Mouse (Mus musculus) G1E (cell line): ENCODE measurements around the gene Pttg1. TPM values are rescaled to one million over a fixed set of nuclear protein-coding genes. Genes with fewer than 3 reads are reported as not detected.

ENCODE experiments used
- ATAC-seq: 2 replicates; pipeline ENCODE4 v1.8.0; 2016; ENCODE audit warnings: mild to moderate bottlenecking; ENCODE audit not compliant: insufficient number of reproducible peaks, poor library complexity, low FRiP score, severe bottlenecking; ENCODE audit errors: extremely low read depth
- DNase-seq: peaks from one replicate; pipeline ENCODE4 v3.0.0; 2012; ENCODE audit warnings: low spot score
- H3K27me3 ChIP-seq: 2 replicates; pipeline ENCODE4 v1.6.1; 2012; ENCODE audit warnings: mild to moderate bottlenecking, low read length, inconsistent platforms; ENCODE audit not compliant: insufficient read depth
- H3K36me3 ChIP-seq: replicated peaks from 2 replicates; pipeline ENCODE3; 2012; ENCODE audit warnings: mild to moderate bottlenecking, inconsistent platforms
- H3K4me1 ChIP-seq: 2 replicates; pipeline ENCODE4 v1.6.1; 2012; ENCODE audit warnings: low read depth, low read length, inconsistent platforms, mixed read lengths; ENCODE audit not compliant: insufficient read depth
- H3K4me3 ChIP-seq: 2 replicates; pipeline ENCODE4 v1.5.1; 2012; ENCODE audit warnings: low read depth, mild to moderate bottlenecking, inconsistent platforms, low read length, moderate library complexity, mixed read lengths
- H3K9me3 ChIP-seq: replicated peaks from 2 replicates; pipeline ENCODE4 v1.6.1; 2012; ENCODE audit warnings: inconsistent platforms
- CTCF ChIP-seq: IDR thresholded peaks from 2 replicates; pipeline ENCODE4 v1.5.1; 2012; ENCODE audit warnings: low read depth, low read length, inconsistent platforms, mixed read lengths
- GATA1 ChIP-seq: IDR thresholded peaks from 2 replicates; pipeline ENCODE4 v1.6.1; 2012; ENCODE audit warnings: borderline replicate concordance, low read length, inconsistent platforms, mixed read lengths
- GATA2 ChIP-seq: IDR thresholded peaks from 2 replicates; pipeline ENCODE4 v1.6.1; 2012; ENCODE audit warnings: low read depth, low read length, inconsistent platforms, borderline replicate concordance
- POLR2AphosphoS5 ChIP-seq: IDR thresholded peaks from 2 replicates; pipeline ENCODE4 v1.6.1; 2012; ENCODE audit warnings: low read depth, low read length, inconsistent platforms; ENCODE audit not compliant: insufficient replicate concordance
- TAL1 ChIP-seq: conservative IDR thresholded peaks from 2 replicates; pipeline ENCODE4 v1.6.1; 2012; ENCODE audit warnings: low read depth, low read length, inconsistent platforms, mixed read lengths
- polyA plus RNA-seq: library from polyadenylated mRNA; stranded (reverse); fragments of >175 nt; gene quantifications from 2 replicates; pipeline ENCODE4 v1.2.3, GENCODE M21; 2012
- total RNA-seq, 2 experiments: library from RNA; stranded (forward) in 1 of 2; stranded (reverse) in 1 of 2; fragments of 200-1000 nt in 1 of 2; fragments of >200 nt in 1 of 2; fragmentation: Nextera tagmentation in 1 of 2; gene quantifications; 2 replicates each; pipeline ENCODE4 v1.2.3; 2014 to 2017

The Pttg1 gene
- total and polyA plus RNA-seq, 3 experiments: 9.3 to 105 (median 63.5) TPM

- Histone ChIP-seq H3K4me3 (peak within 1 kb of the TSS; percentile 95), H3K27me3 (no peaks in the 10 kb centered on the region; the same call in 1 of the 2 replicates), H3K4me1 (peaks cover 10% of the 10 kb centered on the region), H3K36me3 (peaks cover 29% of the 10 kb centered on the region), H3K9me3 (no peaks in the 10 kb centered on the region)
- ATAC-seq: peak; percentile 85
- TF ChIP-seq CTCF (no peak), GATA1 (no peak), GATA2 (no peak), TAL1 (no peak)
- peak; percentile 65 for DNase-seq
These were observed 7.4 kb upstream of the Pttg1 start, which contains the start of gene Slu7 for GRCm38 (mm10) chr11:43433254-43434023. TSS of gene Slu7 (plus strand) at chr11:43433744.

- TF ChIP-seq GATA1: no peak
- no peak for TF ChIP-seq CTCF
- TF ChIP-seq TAL1: no peak
- no peak for TF ChIP-seq POLR2AphosphoS5
- no peak for TF ChIP-seq GATA2
- H3K4me1 ChIP-seq: peaks cover 12% of the 10 kb centered on the region
- ATAC-seq (0 out of 2 replicates have a peak, but pooled peaks have one; percentile 23), DNase-seq (no peak)
- peaks cover 28% of the 10 kb centered on the region for H3K36me3 ChIP-seq
- H3K4me3 ChIP-seq: peak overlapping the region; percentile 75; the same call in 1 of the 2 replicates
- no peaks in the 10 kb centered on the region; the same call in 1 of the 2 replicates for H3K27me3 ChIP-seq
- no peaks in the 10 kb centered on the region for H3K9me3 ChIP-seq
These were observed 398 bp upstream of the Pttg1 start for GRCm38 (mm10) chr11:43426414-43426884.

GRCm38 (mm10) chr11:43425166-43425709 is 813 bp downstream of the Pttg1 start:
- ATAC-seq (no peak), DNase-seq (no peak)
- Histone ChIP-seq H3K36me3 (peaks cover 38% of the 10 kb centered on the region), H3K27me3 (no peaks in the 10 kb centered on the region; the same call in 1 of the 2 replicates), H3K4me3 (peak overlapping the region; percentile 75; the same call in 1 of the 2 replicates), H3K4me1 (peaks cover 12% of the 10 kb centered on the region), H3K9me3 (no peaks in the 10 kb centered on the region)
- TF ChIP-seq GATA2 (no peak), GATA1 (no peak), CTCF (no peak), POLR2AphosphoS5 (no peak)

- ATAC-seq (no peak), DNase-seq (no peak)
- H3K27me3 ChIP-seq: no peaks in the 10 kb centered on the region
- H3K4me1 ChIP-seq: peaks cover 12% of the 10 kb centered on the region
- H3K4me3 ChIP-seq: no peak overlapping the region
- peaks cover 43% of the 10 kb centered on the region for H3K36me3 ChIP-seq
- H3K9me3 ChIP-seq: no peaks in the 10 kb centered on the region
- no peak for TF ChIP-seq GATA1
These were observed 1.7 kb downstream of the Pttg1 start for GRCm38 (mm10) chr11:43424386-43424785.

GRCm38 (mm10) chr11:43417201-43417600 is 8.8 kb downstream of the Pttg1 start:
- ATAC-seq (no peak), DNase-seq (no peak)
- H3K4me3 ChIP-seq: no peak overlapping the region
- H3K4me1 ChIP-seq: no peaks in the 10 kb centered on the region
- no peaks in the 10 kb centered on the region for H3K27me3 ChIP-seq
- H3K9me3 ChIP-seq: no peaks in the 10 kb centered on the region
- TF ChIP-seq GATA2 (no peak), POLR2AphosphoS5 (no peak), TAL1 (no peak), GATA1 (no peak), CTCF (no peak)
- H3K36me3 ChIP-seq: peaks cover 25% of the 10 kb centered on the region

GRCm38 (mm10) chr11:43412771-43413451 is 13.1 kb downstream of the Pttg1 start:
- no peaks in the 10 kb centered on the region for H3K4me1 ChIP-seq
- DNase-seq (peak; percentile 18), ATAC-seq (no peak)
- H3K36me3 ChIP-seq: no peaks in the 10 kb centered on the region
- no peaks in the 10 kb centered on the region for H3K9me3 ChIP-seq
- no peaks in the 10 kb centered on the region for H3K27me3 ChIP-seq
- peak; percentile 56 for TF ChIP-seq CTCF
- TF ChIP-seq TAL1: no peak
- no peak overlapping the region for H3K4me3 ChIP-seq
